Mouse (Mus musculus) CD8-positive naive resting alpha-beta T cell, adult 2 months (primary cell): ENCODE data around the gene Anxa11.
A peak's percentile ranks its signal among the peaks of the same experiment; 100 is the strongest.
"Not testable (repeated sequence)": the region's sequence is repeated elsewhere in the genome, so short reads cannot be mapped to it uniquely, and the experiment has no call there.

Source experiments
- DNase-seq, 2 experiments: peaks; one replicate each; pipeline ENCODE4 v3.0.0; 2022; ENCODE audit warnings: low read depth in 2 of 2, low spot score in 2 of 2

Gene Anxa11

GRCm38 (mm10) chr14:25840961-25841360 is 995 bp upstream of the Anxa11 start:
- DNase-seq: no peak

- DNase-seq: no peak
Measured at GRCm38 (mm10) chr14:25841579-25841978, 377 bp upstream of the Anxa11 start.

GRCm38 (mm10) chr14:25842688-25843003 is 690 bp downstream of the Anxa11 start:
- no peak for DNase-seq

GRCm38 (mm10) chr14:25844372-25844771 is 2.4 kb downstream of the Anxa11 start:
- no peak for DNase-seq

GRCm38 (mm10) chr14:25845832-25846383 is 4.0 kb downstream of the Anxa11 start:
- no peak for DNase-seq

GRCm38 (mm10) chr14:25846516-25846915 is 4.6 kb downstream of the Anxa11 start:
- DNase-seq: no peak

- DNase-seq: no peak
Measured at GRCm38 (mm10) chr14:25847660-25848059, 5.7 kb downstream of the Anxa11 start.

GRCm38 (mm10) chr14:25848237-25848636 is 6.3 kb downstream of the Anxa11 start:
- DNase-seq: no peak

GRCm38 (mm10) chr14:25848708-25849107 is 6.8 kb downstream of the Anxa11 start:
- DNase-seq: not testable (repeated sequence)

GRCm38 (mm10) chr14:25850433-25850832 is 8.5 kb downstream of the Anxa11 start:
- DNase-seq: no peak

GRCm38 (mm10) chr14:25851189-25851588 is 9.2 kb downstream of the Anxa11 start:
- no peak for DNase-seq

- DNase-seq: no peak
Measured at GRCm38 (mm10) chr14:25852121-25852561, 10.2 kb downstream of the Anxa11 start.

GRCm38 (mm10) chr14:25853295-25853694 is 11.3 kb downstream of the Anxa11 start:
- no peak for DNase-seq

- DNase-seq: no peak
Measured at GRCm38 (mm10) chr14:25853717-25854452, 11.9 kb downstream of the Anxa11 start.

GRCm38 (mm10) chr14:25855241-25855885 is 13.4 kb downstream of the Anxa11 start:
- no peak for DNase-seq

GRCm38 (mm10) chr14:25857168-25857621 is 15.2 kb downstream of the Anxa11 start:
- no peak for DNase-seq

- peak; percentile 50 to 61 for DNase-seq
Measured at GRCm38 (mm10) chr14:25857940-25858339, 16.0 kb downstream of the Anxa11 start.

- DNase-seq: no peak
Measured at GRCm38 (mm10) chr14:25861771-25862530, 20.0 kb downstream of the Anxa11 start.

- DNase-seq: no peak
Measured at GRCm38 (mm10) chr14:25863721-25864120, 21.8 kb downstream of the Anxa11 start.

- DNase-seq: no peak
Measured at GRCm38 (mm10) chr14:25865251-25865650, 23.3 kb downstream of the Anxa11 start.

GRCm38 (mm10) chr14:25866384-25866783 is 24.4 kb downstream of the Anxa11 start:
- DNase-seq: no peak

- no peak for DNase-seq
Measured at GRCm38 (mm10) chr14:25866832-25867231, 24.9 kb downstream of the Anxa11 start.
